Mouse (Mus musculus) CD4-positive naive resting alpha-beta T cell, adult 76 days (primary cell): ENCODE data around the gene Snx22. TPM values are rescaled to one million over a fixed set of nuclear protein-coding genes. Genes with fewer than 3 reads are reported as not detected.

Source experiments
- total RNA-seq: library from RNA; stranded (reverse); gene quantifications from one replicate; pipeline ENCODE4 v1.2.4, GENCODE M21; 2023

Snx22 gene
- 1.3 TPM for total RNA-seq

GRCm38 (mm10) chr9:66069583-66069982, at the start of gene Snx22:
TSS of gene Snx22 (minus strand) at chr9:66069719.

DNA sequence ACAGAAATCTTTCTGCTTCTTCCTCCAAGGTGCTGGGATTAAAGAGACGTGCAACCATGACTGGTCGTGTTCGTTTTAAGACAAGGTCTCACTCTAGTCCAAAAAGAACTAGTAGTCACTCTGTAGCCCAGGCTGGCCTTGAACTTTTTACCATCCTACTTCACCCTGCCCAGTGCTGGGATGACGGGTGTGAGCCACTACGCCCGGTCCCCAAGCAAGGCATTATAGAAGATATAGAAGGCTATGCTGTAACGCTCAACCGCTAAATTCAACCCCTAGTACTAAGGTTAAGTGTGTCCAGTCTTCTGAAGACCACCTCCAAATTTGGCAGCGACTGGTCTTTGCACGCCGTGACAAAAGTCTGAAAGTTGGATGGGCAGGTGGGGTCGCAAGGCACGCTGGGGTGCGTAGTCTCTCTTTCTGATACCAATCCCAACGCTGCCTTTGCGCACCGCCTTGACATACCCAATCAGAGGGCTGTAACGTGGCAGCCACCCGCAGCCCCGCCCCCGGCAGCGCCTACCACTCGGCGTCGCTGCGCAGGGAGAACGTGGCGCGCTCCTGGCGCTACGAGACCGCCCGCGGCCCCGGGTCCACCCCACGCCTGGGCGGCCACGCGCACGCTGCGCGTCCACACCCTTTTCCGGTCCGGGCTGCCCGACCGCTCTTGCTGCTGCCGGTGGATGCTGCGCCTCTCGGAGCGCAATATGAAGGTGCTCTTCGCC, 9.8 kb downstream of the Snx22 start, which contains the start of gene Ppib:
Gene Ppib, plus strand, starts transcription at position 640 of the 725 bp plus-strand sequence.

Other genes with a start within 250 kb of the Snx22 start
- 22.3 TPM for gene Zfp609, start 242.2 kb downstream of the Snx22 start, total RNA-seq
- gene Pclaf, start 179.5 kb downstream of the Snx22 start, total RNA-seq: 2.1 TPM
- gene Trip4, start 160.9 kb downstream of the Snx22 start, total RNA-seq: 22.9 TPM
- 62.1 TPM for gene Csnk1g1, start 160.8 kb downstream of the Snx22 start, total RNA-seq
- 210 TPM for gene Ppib, start 9.5 kb downstream of the Snx22 start, total RNA-seq
- gene Snx1, start 56.9 kb upstream of the Snx22 start, total RNA-seq: 73.7 TPM
- 35.9 TPM for gene Ciao2a, start 56.9 kb upstream of the Snx22 start, total RNA-seq
- gene Dapk2, start 88.5 kb upstream of the Snx22 start, total RNA-seq: 1.1 TPM